Mouse (Mus musculus) heart, embryonic 14.5 days (tissue): ENCODE measurements around the gene Atraid. TPM values are rescaled to one million over a fixed set of nuclear protein-coding genes. Genes with fewer than 3 reads are reported as not detected.

Source experiments
- ATAC-seq: fragments of 200-750 bp; cut with Nextera tagmentation; 2 replicates; pipeline ENCODE4 v1.8.0; 2017; ENCODE audit warnings: low read depth, moderate TSS enrichment; ENCODE audit not compliant: insufficient number of reproducible peaks, insufficient read depth, low FRiP score
- H3K27ac ChIP-seq, 2 experiments: fragments of 200-500 bp in 1 of 2; fragments of 300-500 bp in 1 of 2; sonication (generic) in 1 of 2; replicated peaks in 1 of 2; 2 replicates each; pipeline ENCODE4 v1.5.1; 2012 to 2014; ENCODE audit warnings: low read depth in 2 of 2, low read length in 2 of 2, control low read depth in 1 of 2, mild to moderate bottlenecking in 1 of 2, mixed read lengths in 1 of 2; ENCODE audit not compliant: control insufficient read depth in 1 of 2, insufficient read depth in 1 of 2
- H3K27me3 ChIP-seq: fragments of 300-500 bp; sonication (generic); 2 replicates; pipeline ENCODE4 v1.6.1; 2014; ENCODE audit warnings: mild to moderate bottlenecking, low read length, control low read depth; ENCODE audit not compliant: control insufficient read depth, insufficient read depth
- H3K36me3 ChIP-seq: fragments of 300-500 bp; sonication (generic); 2 replicates; pipeline ENCODE4 v1.6.1; 2014; ENCODE audit warnings: mild to moderate bottlenecking, control low read depth, low read length, mixed read lengths; ENCODE audit not compliant: control insufficient read depth, insufficient read depth
- H3K4me1 ChIP-seq, 2 experiments: fragments of 200-500 bp in 1 of 2; fragments of 300-500 bp in 1 of 2; sonication (generic) in 1 of 2; 2 replicates each; pipeline ENCODE4 v1.6.1; 2012 to 2014; ENCODE audit warnings: low read length in 2 of 2, control low read depth in 1 of 2, mixed read lengths in 1 of 2; ENCODE audit not compliant: control insufficient read depth in 2 of 2, insufficient read depth in 2 of 2
- H3K4me2 ChIP-seq: fragments of 300-500 bp; sonication (generic); 2 replicates; pipeline ENCODE4 v1.6.1; 2014; ENCODE audit warnings: mild to moderate bottlenecking, low read length
- H3K4me3 ChIP-seq, 2 experiments: fragments of 200-500 bp in 1 of 2; fragments of 300-500 bp in 1 of 2; sonication (generic) in 1 of 2; 2 replicates each; pipeline ENCODE4 v1.5.1; 2012 to 2014; ENCODE audit warnings: low read length in 2 of 2, mild to moderate bottlenecking in 2 of 2, control low read depth in 1 of 2, low read depth in 1 of 2, moderate library complexity in 1 of 2; ENCODE audit not compliant: control insufficient read depth in 1 of 2, insufficient read depth in 1 of 2
- H3K9ac ChIP-seq: fragments of 300-500 bp; sonication (generic); 2 replicates; pipeline ENCODE4 v1.6.1; 2014; ENCODE audit warnings: mild to moderate bottlenecking, low read length
- H3K9me3 ChIP-seq: fragments of 300-500 bp; sonication (generic); 2 replicates; pipeline ENCODE4 v1.6.1; 2016; ENCODE audit warnings: low read length, control low read depth; ENCODE audit not compliant: control insufficient read depth
- WGBS: fragments of 180-500 bp; shearing (Covaris S2); extraction: QIAGEN DNeasy Blood & Tissue Kit; methylation state at CpG from one replicate; pipeline ENCODE4 v1.1.7; 2014; 5-methylcytosine and 5-hydroxymethylcytosine counted together
- polyA plus RNA-seq: library from polyadenylated mRNA; unstranded; fragments of >200 nt; fragmentation: Nextera tagmentation; extraction: Ambion mirVana; gene quantifications from 2 replicates; pipeline ENCODE4 v1.2.1, GENCODE M21; 2014

Gene Atraid
- polyA plus RNA-seq, 1 experiment from 2014 or later, result 156 TPM

DNA sequence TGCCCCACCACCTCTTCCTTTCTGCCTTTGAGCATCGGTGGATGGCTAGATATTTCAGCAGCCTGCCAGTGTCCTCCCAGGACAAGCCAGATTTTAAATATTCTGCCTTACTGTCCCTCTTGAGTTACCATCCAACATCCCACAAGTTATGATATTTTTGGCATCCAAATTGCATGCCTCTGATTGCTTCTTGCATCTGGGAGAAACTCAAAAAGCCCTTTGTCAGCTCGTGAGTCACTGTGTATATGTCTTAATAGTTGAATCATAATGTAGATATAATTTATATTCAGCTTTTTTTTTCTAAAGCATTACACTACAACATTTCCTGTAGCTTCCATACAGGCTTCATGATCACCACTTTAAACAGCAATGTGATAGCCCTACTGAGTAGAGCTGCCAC is 39.0 kb downstream of the Atraid start:
- Histone ChIP-seq H3K4me1 (peaks cover 17 to 25% of the 10 kb centered on the region in 2 experiments), H3K36me3 (no peaks in the 10 kb centered on the region), H3K9me3 (no peaks in the 10 kb centered on the region), H3K9ac (no peak overlapping the region), H3K4me2 (no peak overlapping the region), H3K4me3 (no peak overlapping the region), H3K27me3 (peaks cover 45% of the 10 kb centered on the region), H3K27ac (no peak overlapping the region)
- no peak for ATAC-seq
- WGBS, result 64% methylated on average over 2 of the region's 2 CpGs

- Histone ChIP-seq H3K36me3 (no peaks in the 10 kb centered on the region), H3K27ac (no peak overlapping the region), H3K27me3 (peaks cover 95% of the 10 kb centered on the region), H3K4me3 (peak overlapping the region; percentile 31 to 41), H3K9ac (0 out of 2 replicates have a peak overlapping the region, but pooled peaks have one; percentile 21), H3K4me2 (peak overlapping the region; percentile 75), H3K9me3 (no peaks in the 10 kb centered on the region), H3K4me1 (peaks cover 16 to 31% of the 10 kb centered on the region in 2 experiments)
- 4% methylated on average over 45 of the region's 53 CpGs for WGBS
- no peak; the same call in 1 of the 2 replicates for ATAC-seq
These were observed 44.3 kb downstream of the Atraid start for GRCm38 (mm10) chr5:31092231-31092975.

DNA sequence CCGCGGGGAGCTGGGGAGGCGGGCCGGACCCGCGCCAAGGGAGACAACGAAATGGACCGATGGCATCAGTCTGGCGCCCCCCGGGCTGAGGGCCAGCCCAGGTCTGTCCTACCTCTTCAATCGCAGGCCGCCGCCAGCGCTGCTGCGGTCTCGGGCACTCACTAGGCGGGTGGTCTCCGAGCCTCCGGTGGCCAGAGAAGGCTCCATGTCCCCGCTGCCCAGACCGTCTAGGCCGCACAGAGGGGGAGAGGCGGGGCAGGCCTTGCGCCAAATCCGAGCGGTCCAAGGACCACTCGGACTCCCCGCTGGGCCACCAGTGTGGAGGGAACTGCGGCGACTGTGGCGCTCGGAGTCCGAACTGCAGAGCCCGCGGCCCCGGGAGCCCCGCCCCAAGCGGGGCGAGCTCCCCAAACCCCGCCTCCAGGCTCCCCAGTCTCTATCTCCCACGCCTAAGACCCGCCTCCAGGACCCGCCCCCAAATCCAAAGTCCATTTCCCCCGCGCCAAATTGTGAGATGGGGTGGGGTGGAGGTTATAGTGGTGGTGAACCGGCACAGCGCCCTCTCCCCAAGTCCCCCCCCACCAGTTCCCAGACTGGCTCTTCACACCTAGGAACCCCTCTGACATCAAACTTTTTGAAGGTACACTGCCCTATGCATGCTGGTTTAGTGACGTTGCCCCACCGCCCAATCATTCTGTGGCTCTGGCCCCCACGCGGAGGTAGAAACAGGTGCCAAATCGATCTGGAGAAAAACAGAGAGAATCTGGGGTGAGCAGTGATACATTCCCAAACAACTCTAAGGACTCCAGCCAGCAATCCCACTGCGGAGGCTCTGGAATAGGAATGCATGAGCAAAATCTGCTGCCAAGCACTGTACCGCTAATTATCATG is 45.3 kb downstream of the Atraid start:
- Histone ChIP-seq H3K4me2 (peak overlapping the region; percentile 75), H3K4me1 (peaks cover 16 to 31% of the 10 kb centered on the region in 2 experiments), H3K36me3 (no peaks in the 10 kb centered on the region), H3K27ac (no peak overlapping the region), H3K9ac (peak overlapping the region; percentile 21; the same call in 1 of the 2 replicates), H3K9me3 (no peaks in the 10 kb centered on the region), H3K27me3 (peaks cover 95% of the 10 kb centered on the region), H3K4me3 (peak overlapping the region; percentile 31 to 41)
- ATAC-seq, result no peak
- under 1% methylated on average over 53 of the region's 54 CpGs for WGBS

GRCm38 (mm10) chr5:31094100-31094798 is 46.1 kb downstream of the Atraid start:
- H3K4me2 ChIP-seq, result peak overlapping the region; percentile 75
- ATAC-seq, result no peak
- H3K27ac ChIP-seq, result no peak overlapping the region
- no peaks in the 10 kb centered on the region for H3K36me3 ChIP-seq
- H3K27me3 ChIP-seq, result peaks cover 90% of the 10 kb centered on the region
- H3K9ac ChIP-seq, result no peak overlapping the region; the same call in 1 of the 2 replicates
- WGBS, result 2% methylated on average over 29 of the region's 29 CpGs
- H3K9me3 ChIP-seq, result no peaks in the 10 kb centered on the region
- H3K4me3 ChIP-seq, result peak overlapping the region; percentile 32 to 39
- peaks cover 16 to 31% of the 10 kb centered on the region in 2 experiments for H3K4me1 ChIP-seq

- Histone ChIP-seq H3K36me3 (no peaks in the 10 kb centered on the region), H3K9ac (peak overlapping the region; percentile 39; the same call in 1 of the 2 replicates), H3K4me2 (peak overlapping the region; percentile 75), H3K27ac (no peak overlapping the region; a peak in 1 of 4 replicates), H3K9me3 (no peaks in the 10 kb centered on the region), H3K4me1 (peaks cover 16 to 31% of the 10 kb centered on the region in 2 experiments), H3K4me3 (peak overlapping the region; percentile 32 to 39), H3K27me3 (peaks cover 82% of the 10 kb centered on the region)
- under 1% methylated on average over 59 of the region's 59 CpGs for WGBS
- ATAC-seq, result peak; percentile 69; the same call in 1 of the 2 replicates
These were observed 46.9 kb downstream of the Atraid start for GRCm38 (mm10) chr5:31094799-31095691.

DNA sequence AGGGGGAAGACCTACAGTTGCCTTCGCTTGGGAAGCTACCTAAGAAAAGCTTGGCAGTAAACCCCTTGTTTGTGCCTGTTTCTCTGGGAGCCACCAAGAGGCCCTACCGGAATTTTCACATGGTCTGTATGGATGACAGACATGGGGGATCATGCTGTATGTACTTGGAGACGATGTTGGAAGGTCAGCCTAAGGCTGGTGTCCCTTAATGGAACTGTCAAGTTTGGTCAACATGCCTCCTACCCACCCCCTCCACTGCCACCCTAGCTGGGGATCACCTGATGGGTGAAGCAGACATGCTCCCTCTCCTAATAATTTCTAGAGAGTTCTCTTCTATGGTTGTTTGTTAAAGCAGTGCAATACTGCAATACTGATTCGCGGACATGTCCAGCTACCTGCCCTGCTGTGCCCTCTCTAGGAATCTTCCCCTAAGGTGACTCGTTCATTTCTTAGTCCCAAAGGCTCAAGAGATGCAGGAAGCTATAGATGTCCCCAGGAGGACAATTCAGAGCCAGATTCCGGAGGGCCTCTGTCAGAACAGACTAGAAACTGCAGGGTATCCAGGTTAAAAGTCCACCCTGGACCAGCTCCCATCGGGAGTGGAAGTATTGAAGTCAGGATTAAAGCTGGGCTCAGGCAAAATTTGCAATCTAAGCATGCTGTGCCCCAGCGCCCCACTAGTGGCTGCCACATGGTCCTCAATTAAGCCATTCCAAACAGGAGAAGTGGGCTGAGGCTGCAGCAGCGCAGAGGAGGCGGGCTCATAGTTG is 47.8 kb downstream of the Atraid start:
- Histone ChIP-seq H3K27ac (no peak overlapping the region; a peak in 1 of 4 replicates), H3K36me3 (no peaks in the 10 kb centered on the region), H3K9ac (no peak overlapping the region), H3K9me3 (no peaks in the 10 kb centered on the region), H3K4me1 (peaks cover 16 to 31% of the 10 kb centered on the region in 2 experiments), H3K27me3 (peaks cover 73% of the 10 kb centered on the region), H3K4me2 (peak overlapping the region; percentile 75), H3K4me3 (peak overlapping the region; percentile 32 to 39)
- 31% methylated on average over 11 of the region's 11 CpGs for WGBS
- ATAC-seq, result no peak
